Mouse (Mus musculus): Measurements from ENCODE around the gene Tns3. TPM values are rescaled to one million over a fixed set of nuclear protein-coding genes. Genes with fewer than 3 reads are reported as not detected.

Gene Tns3
- polyA plus RNA-seq, 1 experiment = 45.7 TPM

GRCm38 (mm10) chr11:8652792-8653645 is 11.3 kb downstream of the Tns3 start:
- Histone ChIP-seq H3K27me3 (ENCODE audit: control insufficient read depth, insufficient read depth, low read length, poor library complexity, severe bottlenecking) (no peaks in the 10 kb centered on the region), H3K9me3 (replicated peaks; ENCODE audit: control insufficient read depth, insufficient read depth, low read length, poor library complexity, severe bottlenecking) (peaks cover 6% of the 10 kb centered on the region), H3K4me1 (ENCODE audit: control insufficient read depth, insufficient read depth, low read length) (peaks cover 16% of the 10 kb centered on the region), H3K9ac (ENCODE audit: low read depth, poor library complexity, severe bottlenecking) (no peak overlapping the region), H3K4me3 (ENCODE audit: low read depth, low read length) (no peak overlapping the region), H3K36me3 (ENCODE audit: control insufficient read depth, insufficient read depth, low read length, poor library complexity, severe bottlenecking) (no peaks in the 10 kb centered on the region), H3K27ac (ENCODE audit: insufficient read depth, low read length) (no peak overlapping the region)
- TF ChIP-seq EP300 (IDR thresholded peaks at IDR 0.05; ENCODE audit: insufficient read depth, low read depth, low read length) = no peak
- no peak for TF ChIP-seq POLR2A (IDR thresholded peaks at IDR 0.05; ENCODE audit: insufficient read depth, low read length)
- TF ChIP-seq CTCF (IDR thresholded peaks at IDR 0.05; ENCODE audit: low read depth, low read length) = no peak

- Histone ChIP-seq H3K4me1 (ENCODE audit: control insufficient read depth, insufficient read depth, low read length) (peaks cover 16% of the 10 kb centered on the region), H3K36me3 (ENCODE audit: control insufficient read depth, insufficient read depth, low read length, poor library complexity, severe bottlenecking) (no peaks in the 10 kb centered on the region), H3K27ac (ENCODE audit: insufficient read depth, low read length) (no peak overlapping the region), H3K9ac (ENCODE audit: low read depth, poor library complexity, severe bottlenecking) (no peak overlapping the region), H3K27me3 (ENCODE audit: control insufficient read depth, insufficient read depth, low read length, poor library complexity, severe bottlenecking) (no peaks in the 10 kb centered on the region), H3K4me3 (ENCODE audit: low read depth, low read length) (no peak overlapping the region), H3K9me3 (replicated peaks; ENCODE audit: control insufficient read depth, insufficient read depth, low read length, poor library complexity, severe bottlenecking) (no peaks in the 10 kb centered on the region)
- TF ChIP-seq CTCF (IDR thresholded peaks at IDR 0.05; ENCODE audit: low read depth, low read length) (no peak), EP300 (IDR thresholded peaks at IDR 0.05; ENCODE audit: insufficient read depth, low read depth, low read length) (no peak), POLR2A (IDR thresholded peaks at IDR 0.05; ENCODE audit: insufficient read depth, low read length) (no peak)
Observed at GRCm38 (mm10) chr11:8652116-8652714, 12.1 kb downstream of the Tns3 start.

- Histone ChIP-seq H3K9me3 (replicated peaks; ENCODE audit: control insufficient read depth, insufficient read depth, low read length, poor library complexity, severe bottlenecking) (no peaks in the 10 kb centered on the region), H3K4me3 (ENCODE audit: low read depth, low read length) (no peak overlapping the region), H3K36me3 (ENCODE audit: control insufficient read depth, insufficient read depth, low read length, poor library complexity, severe bottlenecking) (no peaks in the 10 kb centered on the region), H3K4me1 (ENCODE audit: control insufficient read depth, insufficient read depth, low read length) (peaks cover 16% of the 10 kb centered on the region), H3K9ac (ENCODE audit: low read depth, poor library complexity, severe bottlenecking) (no peak overlapping the region), H3K27ac (ENCODE audit: insufficient read depth, low read length) (no peak overlapping the region), H3K27me3 (ENCODE audit: control insufficient read depth, insufficient read depth, low read length, poor library complexity, severe bottlenecking) (no peaks in the 10 kb centered on the region)
- TF ChIP-seq CTCF (IDR thresholded peaks at IDR 0.05; ENCODE audit: low read depth, low read length) = no peak
- TF ChIP-seq EP300 (IDR thresholded peaks at IDR 0.05; ENCODE audit: insufficient read depth, low read depth, low read length) = no peak
- no peak for TF ChIP-seq POLR2A (IDR thresholded peaks at IDR 0.05; ENCODE audit: insufficient read depth, low read length)
Observed at GRCm38 (mm10) chr11:8651448-8652035, 12.8 kb downstream of the Tns3 start.

GRCm38 (mm10) chr11:8645609-8646008 is 18.7 kb downstream of the Tns3 start:
- H3K9me3 ChIP-seq (replicated peaks; ENCODE audit: control insufficient read depth, insufficient read depth, low read length, poor library complexity, severe bottlenecking) = no peaks in the 10 kb centered on the region
- no peak overlapping the region for H3K4me3 ChIP-seq (ENCODE audit: low read depth, low read length)
- H3K9ac ChIP-seq (ENCODE audit: low read depth, poor library complexity, severe bottlenecking) = no peak overlapping the region
- H3K27me3 ChIP-seq (ENCODE audit: control insufficient read depth, insufficient read depth, low read length, poor library complexity, severe bottlenecking) = no peaks in the 10 kb centered on the region
- TF ChIP-seq CTCF (IDR thresholded peaks at IDR 0.05; ENCODE audit: low read depth, low read length) (no peak), EP300 (IDR thresholded peaks at IDR 0.05; ENCODE audit: insufficient read depth, low read depth, low read length) (no peak), POLR2A (IDR thresholded peaks at IDR 0.05; ENCODE audit: insufficient read depth, low read length) (no peak)
- no peak overlapping the region for H3K27ac ChIP-seq (ENCODE audit: insufficient read depth, low read length)
- H3K36me3 ChIP-seq (ENCODE audit: control insufficient read depth, insufficient read depth, low read length, poor library complexity, severe bottlenecking) = no peaks in the 10 kb centered on the region
- H3K4me1 ChIP-seq (ENCODE audit: control insufficient read depth, insufficient read depth, low read length) = peaks cover 8% of the 10 kb centered on the region

- H3K36me3 ChIP-seq (ENCODE audit: control insufficient read depth, insufficient read depth, low read length, poor library complexity, severe bottlenecking) = no peaks in the 10 kb centered on the region
- peaks cover 14% of the 10 kb centered on the region for H3K4me1 ChIP-seq (ENCODE audit: control insufficient read depth, insufficient read depth, low read length)
- H3K27ac ChIP-seq (ENCODE audit: insufficient read depth, low read length) = no peak overlapping the region
- no peaks in the 10 kb centered on the region for H3K9me3 ChIP-seq (replicated peaks; ENCODE audit: control insufficient read depth, insufficient read depth, low read length, poor library complexity, severe bottlenecking)
- H3K4me3 ChIP-seq (ENCODE audit: low read depth, low read length) = no peak overlapping the region
- TF ChIP-seq POLR2A (IDR thresholded peaks at IDR 0.05; ENCODE audit: insufficient read depth, low read length) = no peak
- TF ChIP-seq CTCF (IDR thresholded peaks at IDR 0.05; ENCODE audit: low read depth, low read length) = no peak
- TF ChIP-seq EP300 (IDR thresholded peaks at IDR 0.05; ENCODE audit: insufficient read depth, low read depth, low read length) = no peak
- H3K9ac ChIP-seq (ENCODE audit: low read depth, poor library complexity, severe bottlenecking) = no peak overlapping the region
- no peaks in the 10 kb centered on the region for H3K27me3 ChIP-seq (ENCODE audit: control insufficient read depth, insufficient read depth, low read length, poor library complexity, severe bottlenecking)
Observed at GRCm38 (mm10) chr11:8644272-8644671, 20.1 kb downstream of the Tns3 start.
